ENCODE assay signal across 8 mouse cellular contexts in genomic region chr8:112348323-112348722, GRCm38 (mm10).
DNase-seq lines count a peak whose midpoint lies in the region; ATAC-seq and TF ChIP-seq lines count a peak whose summit lies in the region.
"Had no signal": no experiment of that assay in that cellular context is flagged by ENCODE, and none has a peak within 500 bp of the region (broad histone marks: within the 10 kb centered on the region; RNA-seq: fewer than 3 reads in every experiment).

No protein-coding gene starts in this region.

- peak; percentile 72 for TF ChIP-seq CTCF in E14TG2a.4 (conservative IDR thresholded peaks at IDR 0.05; ENCODE audit: low read length)

- no peaks in the 10 kb centered on the region for H3K9me3 ChIP-seq in E14TG2a.4 (ENCODE audit: low read length)
- H3K9me3 ChIP-seq in forebrain, embryonic 11.5 days (ENCODE audit: control insufficient read depth, low read length) = no peaks in the 10 kb centered on the region
- H3K9me3 ChIP-seq in limb, embryonic 14.5 days (ENCODE audit: control insufficient read depth, low read length) = no peaks in the 10 kb centered on the region

- peak; percentile 80 for DNase-seq in ES-CJ7 (ENCODE audit: low read depth, low spot score)
- DNase-seq in forebrain, embryonic 11.5 days (ENCODE audit: low spot score) = peak; percentile 54
- DNase-seq in limb, embryonic 14.5 days (ENCODE audit: low spot score) = peak; percentile 69
- DNase-seq in ovary, postnatal 10 days (ENCODE audit: low spot score) = no peak
- DNase-seq in yolk sac, embryonic 10.5 days (ENCODE audit: low spot score) = no peak
- DNase-seq in lung, postnatal 10 days = no peak
- DNase-seq: thymus, postnatal 36 days had no signal

- no peaks in the 10 kb centered on the region for H3K36me3 ChIP-seq in E14TG2a.4 (ENCODE audit: insufficient read depth, low read length)
- H3K36me3 ChIP-seq in forebrain, embryonic 11.5 days (ENCODE audit: control insufficient read depth, insufficient read depth, low read length) = no peaks in the 10 kb centered on the region
- H3K36me3 ChIP-seq in limb, embryonic 14.5 days (ENCODE audit: control insufficient read depth, insufficient read depth, low read length) = no peaks in the 10 kb centered on the region

- no peak overlapping the region for H3K4me3 ChIP-seq in E14TG2a.4 (replicated peaks; ENCODE audit: low read length)
- no peak overlapping the region for H3K4me3 ChIP-seq in forebrain, embryonic 11.5 days (ENCODE audit: low read depth, low read length)
- H3K4me3 ChIP-seq in limb, embryonic 14.5 days (replicated peaks; ENCODE audit: low read length) = no peak overlapping the region

- H3K4me2 ChIP-seq in forebrain, embryonic 11.5 days (ENCODE audit: low read depth, low read length, severe bottlenecking) = no peak overlapping the region
- H3K4me2 ChIP-seq in limb, embryonic 14.5 days (replicated peaks; ENCODE audit: low read depth, low read length, severe bottlenecking) = no peak overlapping the region; the same call in 1 of the 2 replicates

- H3K4me1 ChIP-seq in E14TG2a.4 (replicated peaks; ENCODE audit: low read depth, low read length) = no peaks in the 10 kb centered on the region
- H3K4me1 ChIP-seq in forebrain, embryonic 11.5 days (replicated peaks; ENCODE audit: control insufficient read depth, insufficient read depth, low read length) = no peaks in the 10 kb centered on the region
- no peaks in the 10 kb centered on the region for H3K4me1 ChIP-seq in limb, embryonic 14.5 days (ENCODE audit: control insufficient read depth, insufficient read depth, low read length)

- H3K27me3 ChIP-seq in E14TG2a.4 (ENCODE audit: insufficient read depth, low read length) = no peaks in the 10 kb centered on the region
- no peaks in the 10 kb centered on the region for H3K27me3 ChIP-seq in forebrain, embryonic 11.5 days (ENCODE audit: control insufficient read depth, insufficient read depth, low read length)
- no peaks in the 10 kb centered on the region for H3K27me3 ChIP-seq in limb, embryonic 14.5 days (ENCODE audit: control insufficient read depth, insufficient read depth, low read length)

- H3K27ac ChIP-seq in forebrain, embryonic 11.5 days (ENCODE audit: low read depth, low read length) = no peak overlapping the region
- H3K27ac ChIP-seq in limb, embryonic 14.5 days (replicated peaks; ENCODE audit: low read depth, low read length) = no peak overlapping the region

- no peak for TF ChIP-seq POLR2A in limb, embryonic 14.5 days (IDR thresholded peaks at IDR 0.05; ENCODE audit: borderline replicate concordance, extremely low read depth, insufficient read depth, insufficient read length)

- 20% methylated on average over 5 of the region's 5 CpGs for WGBS in forebrain, embryonic 11.5 days
- WGBS in limb, embryonic 14.5 days = 29% methylated on average over 5 of the region's 5 CpGs

- no peak overlapping the region for H3K9ac ChIP-seq in forebrain, embryonic 11.5 days (ENCODE audit: low read length)
- H3K9ac ChIP-seq in limb, embryonic 14.5 days (ENCODE audit: low read depth, low read length, severe bottlenecking) = no peak overlapping the region

- peak; percentile 60; the same call in 1 of the 2 replicates for ATAC-seq in forebrain, embryonic 11.5 days (replicated peaks; ENCODE audit: low FRiP score)
- ATAC-seq in limb, embryonic 14.5 days (ENCODE audit: low FRiP score, low read depth) = no peak

Comparison
In these comparisons a context has a peak if more than half of its experiments do, and no peak if none do; other contexts are left out.
1. DNase-seq: peak in ES-CJ7 (single experiment), forebrain, embryonic 11.5 days (single experiment) and limb, embryonic 14.5 days (single experiment); none in ovary, postnatal 10 days (single experiment), yolk sac, embryonic 10.5 days (single experiment) and lung, postnatal 10 days (single experiment).